Mouse (Mus musculus): ENCODE results near the gene Ubr3. TPM values are rescaled to one million over a fixed set of nuclear protein-coding genes. Genes with fewer than 3 reads are reported as not detected.

The Ubr3 gene
- 94.7 and 112 TPM in 2 replicates for total RNA-seq (2021)
- long read RNA-seq, full-length matches to known transcripts, result 4 of 13 reads
- long read RNA-seq, partial matches to known transcripts, result 6 of 13 reads
- long read RNA-seq, other reads (novel, unspliced or antisense), result 3 of 13 reads

DNA sequence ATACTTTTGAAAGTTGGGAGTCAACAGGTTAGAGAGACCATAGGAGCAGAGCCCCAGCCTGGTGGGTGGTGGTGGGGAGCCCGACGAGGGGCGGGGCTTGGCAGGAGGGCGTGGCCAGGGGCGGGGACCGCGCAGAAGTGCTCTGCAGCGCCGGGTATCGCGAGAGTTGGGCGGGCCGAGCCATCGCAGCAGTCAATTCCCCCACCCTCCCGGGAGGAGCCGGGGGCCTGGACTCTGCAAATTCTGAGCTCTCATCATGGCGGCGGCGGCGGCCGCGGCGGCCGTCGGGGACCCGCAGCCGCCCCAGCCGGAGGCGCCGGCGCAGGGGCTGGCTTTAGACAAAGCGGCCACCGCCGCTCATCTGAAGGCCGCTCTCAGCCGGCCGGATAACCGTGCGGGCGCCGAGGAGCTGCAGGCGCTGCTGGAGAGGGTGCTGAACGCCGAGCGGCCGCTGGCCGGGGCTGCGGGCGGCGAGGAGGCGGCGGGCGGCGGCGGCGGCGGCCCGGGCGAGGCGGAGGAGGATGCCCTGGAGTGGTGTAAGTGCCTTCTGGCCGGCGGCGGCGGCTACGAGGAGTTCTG, at the start of gene Ubr3:
Gene Ubr3, plus strand, starts transcription at position 208 of the 579 bp plus-strand sequence.
- peak; percentile 99 for DNase-seq

DNA sequence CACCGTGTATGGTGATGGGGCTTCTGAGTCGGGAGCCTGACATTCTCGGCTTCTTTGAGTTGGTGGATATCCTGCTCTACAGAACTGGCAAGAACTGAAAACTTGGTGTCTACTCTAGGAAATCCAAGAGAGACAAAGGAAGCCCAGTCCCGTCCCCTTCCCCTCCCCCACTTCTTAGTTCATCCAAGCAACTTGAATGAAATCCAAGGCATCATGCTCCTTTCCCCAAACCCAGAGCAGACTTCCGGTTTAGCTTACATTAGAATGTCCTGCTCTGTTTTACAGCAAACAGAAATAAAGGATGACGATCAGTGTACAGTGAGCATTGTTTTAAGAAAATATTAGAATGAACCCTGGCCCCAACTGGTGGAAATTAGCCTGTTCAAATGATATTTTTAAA, 47.8 kb upstream of the Ubr3 start:
- no peak for DNase-seq

DNA sequence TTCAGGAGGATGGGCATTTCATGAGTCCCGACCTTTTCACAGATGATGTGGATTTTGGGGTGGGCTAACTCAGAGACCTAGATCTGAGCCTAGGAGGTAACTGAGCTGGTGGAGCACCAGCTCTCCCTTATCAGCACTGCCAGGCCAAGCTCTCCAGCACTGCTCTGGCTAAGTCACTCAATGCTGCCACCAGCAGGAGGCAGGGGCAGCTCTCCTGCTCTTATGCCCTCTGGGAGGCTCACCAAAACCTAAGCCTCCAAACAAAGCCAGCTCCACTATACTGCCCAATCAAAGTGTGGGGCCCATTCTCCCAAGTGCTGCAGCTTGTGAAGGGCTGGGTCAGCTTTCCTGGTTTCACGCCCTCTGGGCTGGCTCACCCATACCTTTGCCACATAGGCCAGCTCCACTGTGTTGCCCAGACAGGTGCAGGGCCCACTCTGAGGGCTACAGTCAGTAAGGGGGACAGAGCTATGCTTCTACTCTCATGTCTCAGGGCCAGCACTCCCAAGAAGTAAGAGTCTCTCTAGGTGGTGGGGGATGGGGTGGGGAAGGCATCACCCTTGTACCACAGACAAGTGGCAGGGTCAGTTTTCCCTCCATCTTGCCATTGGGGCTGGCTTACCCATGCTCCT, 45.5 kb upstream of the Ubr3 start:
- no peak for DNase-seq

DNA sequence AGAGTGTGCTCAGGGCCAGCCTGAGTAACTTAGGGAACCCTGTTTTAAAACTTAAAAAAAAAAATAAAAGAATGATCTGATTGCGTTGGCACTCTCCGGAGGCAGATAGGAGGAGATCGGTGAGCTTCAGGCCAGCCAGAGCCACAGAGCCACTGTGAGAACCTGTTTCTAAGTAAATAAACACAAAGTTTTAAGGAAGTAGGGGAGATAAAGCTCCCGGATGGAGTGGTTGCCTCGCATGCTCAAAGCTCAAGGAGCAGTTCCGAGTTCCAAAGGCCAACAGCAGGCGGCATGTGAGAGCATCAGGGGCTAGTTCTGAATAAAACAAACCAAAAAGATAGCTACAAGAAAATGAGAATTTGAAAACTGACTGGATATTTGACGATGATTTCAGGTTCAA, 40.7 kb upstream of the Ubr3 start:
- no peak for DNase-seq

DNA sequence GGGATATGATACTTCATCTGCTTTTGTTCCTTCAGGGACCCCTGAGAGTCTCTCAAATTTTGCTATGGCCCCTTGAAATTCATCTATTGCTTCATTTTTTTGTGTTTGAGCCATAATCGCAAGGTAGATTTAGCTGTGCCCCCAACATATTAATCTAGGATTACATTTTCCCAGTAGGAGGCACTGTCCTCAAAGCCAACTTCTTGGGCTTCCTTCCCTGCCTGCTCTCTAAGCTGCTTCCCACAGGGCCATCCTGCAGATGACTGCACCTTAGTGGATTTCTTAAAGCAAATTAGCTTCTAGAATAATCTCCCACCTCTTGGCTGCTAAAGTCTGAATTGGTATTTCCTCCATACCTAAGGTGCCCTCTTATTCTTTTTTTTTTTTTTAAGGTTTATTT, 39.2 kb upstream of the Ubr3 start:
- no peak for DNase-seq

DNA sequence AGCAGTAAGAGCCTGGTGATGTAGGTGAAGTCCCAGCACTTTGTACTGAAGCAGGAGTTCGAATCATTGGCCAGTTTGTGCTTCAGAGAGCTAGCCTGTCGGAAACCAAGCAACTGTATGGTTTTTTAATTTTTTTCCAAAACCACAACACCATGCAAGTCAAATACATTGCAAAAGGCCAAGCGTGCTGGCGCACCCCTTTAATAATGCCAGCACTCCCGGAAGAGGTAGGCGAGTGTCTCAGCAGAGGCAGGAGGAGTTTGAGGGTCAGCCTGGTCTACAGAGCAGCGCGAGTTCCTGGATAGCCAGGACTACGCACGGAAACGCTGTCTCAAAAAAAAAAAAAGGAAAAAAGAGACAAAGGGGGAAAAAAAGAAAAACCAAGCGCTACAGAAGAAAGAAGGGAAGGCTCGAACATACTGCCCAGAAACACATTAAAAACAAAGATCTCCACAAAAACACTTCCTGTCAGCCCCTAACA, 36.0 kb upstream of the Ubr3 start:
- DNase-seq, result no peak

DNA sequence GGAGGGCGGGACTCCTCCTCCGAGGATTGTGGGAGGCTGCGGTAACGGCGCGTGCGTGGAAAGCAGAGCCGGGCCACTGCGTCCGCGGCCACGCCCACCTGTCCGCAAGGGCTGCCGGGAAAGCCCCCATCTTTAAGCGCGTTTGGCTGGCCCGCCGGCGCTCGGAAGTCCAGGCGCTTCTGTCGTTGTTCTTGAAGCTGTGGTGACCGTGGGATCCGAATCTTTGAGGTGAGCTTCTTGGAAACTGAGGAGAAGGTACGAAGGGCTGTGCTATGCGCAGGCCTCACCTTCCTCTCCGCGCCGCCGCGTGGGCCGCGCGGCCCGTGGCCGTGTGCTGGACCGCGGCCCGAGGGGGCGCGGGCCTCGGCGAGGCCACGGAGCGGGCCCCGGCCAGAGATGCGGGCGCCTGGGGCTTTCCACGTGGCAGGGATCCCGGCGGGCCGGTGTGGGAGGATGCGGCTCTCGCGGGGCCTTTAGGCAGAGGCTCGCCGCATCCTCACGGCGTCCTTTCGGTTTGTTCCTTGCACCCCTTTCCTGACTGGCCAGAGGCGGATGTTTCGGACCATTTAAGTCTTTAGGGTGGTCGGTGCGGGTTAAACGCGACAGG, 35.5 kb upstream of the Ubr3 start, which contains the start of gene Ssb:
Gene Ssb, plus strand, starts transcription at position 78 of the 607 bp plus-strand sequence.
- peak; percentile 95 for DNase-seq

DNA sequence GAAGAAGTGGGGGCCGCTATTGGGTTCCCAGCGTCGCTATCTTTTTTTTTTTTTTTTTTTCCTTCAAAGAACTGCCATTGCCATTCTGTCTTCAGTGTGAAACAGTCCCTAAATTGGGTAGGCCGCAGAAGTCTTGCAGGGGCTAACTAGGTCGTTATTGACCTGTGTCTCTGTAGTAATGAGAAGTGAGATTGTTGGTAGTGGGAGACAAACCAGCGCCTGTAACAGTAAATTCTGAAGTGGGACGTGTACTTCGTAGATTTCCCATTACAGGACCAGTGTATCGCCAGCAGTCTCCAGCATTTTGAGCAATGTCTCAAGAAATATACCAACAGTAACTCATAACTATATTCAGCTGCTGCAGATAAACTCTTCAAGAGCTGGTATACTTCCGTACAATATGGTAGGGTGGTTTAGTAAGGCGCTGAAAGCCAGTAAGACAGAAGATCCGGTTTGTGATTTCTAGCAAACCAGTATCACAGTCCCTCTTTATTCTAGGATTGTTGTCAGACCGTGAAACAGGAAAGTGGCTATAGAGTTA, 34.9 kb upstream of the Ubr3 start:
- DNase-seq, result no peak

DNA sequence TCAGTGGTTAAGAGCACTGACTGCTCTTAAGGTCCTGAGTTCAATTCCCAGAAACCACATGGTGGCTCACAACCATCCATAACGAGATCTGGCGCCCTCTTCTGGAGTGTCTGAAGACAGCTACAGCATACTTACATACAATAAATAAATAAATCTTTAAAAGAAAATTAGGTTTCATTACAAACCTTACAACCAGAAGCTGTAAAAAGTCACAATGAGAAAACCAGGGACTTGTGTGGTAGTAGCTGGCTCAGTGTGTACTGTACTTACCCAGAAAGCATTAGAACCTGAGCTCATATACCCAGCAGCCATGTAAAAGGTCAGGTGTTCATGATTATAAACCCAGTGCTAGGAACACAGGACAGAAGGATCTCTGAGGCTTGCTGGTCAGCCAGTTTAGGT, 13.1 kb upstream of the Ubr3 start:
- no peak for DNase-seq

DNA sequence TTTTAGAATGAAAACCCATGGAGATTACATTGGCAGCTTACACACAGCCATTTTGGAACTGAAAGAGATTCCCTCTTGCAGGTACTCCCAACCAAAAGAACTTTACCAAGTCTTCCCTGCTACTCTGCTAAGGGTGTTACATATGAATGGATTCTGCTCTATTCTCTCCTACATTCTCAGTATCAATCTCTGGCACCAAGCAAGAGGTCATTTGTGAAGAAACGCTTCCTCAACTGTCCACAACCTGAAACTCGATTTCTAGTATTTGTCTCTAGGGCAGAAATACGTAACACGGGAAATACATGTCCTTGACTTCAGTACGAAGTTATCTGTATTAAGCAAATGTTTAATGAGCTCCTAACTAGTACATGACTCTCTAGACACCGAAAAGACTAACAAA, 12.5 kb upstream of the Ubr3 start:
- no peak for DNase-seq

DNA sequence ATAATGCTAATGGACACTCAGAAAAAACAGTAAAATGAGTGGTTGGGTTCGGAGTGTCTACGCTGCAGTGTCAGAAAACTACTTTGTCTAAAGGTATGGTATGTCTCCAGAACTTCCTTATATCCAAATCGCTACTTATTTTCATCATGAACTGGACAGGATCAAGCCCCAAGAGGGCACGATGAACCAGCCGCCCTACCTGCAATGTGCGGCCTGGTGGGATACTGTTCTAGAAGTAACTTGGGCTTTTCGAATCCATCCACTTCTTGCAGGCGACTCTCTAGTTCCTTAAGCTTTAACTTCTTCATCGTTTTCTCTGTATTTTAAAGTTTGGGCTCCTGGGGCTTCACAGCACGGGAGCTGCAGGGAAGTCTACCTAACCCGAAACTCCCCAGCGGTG, 12.0 kb upstream of the Ubr3 start:
- DNase-seq, result peak; percentile 11

DNA sequence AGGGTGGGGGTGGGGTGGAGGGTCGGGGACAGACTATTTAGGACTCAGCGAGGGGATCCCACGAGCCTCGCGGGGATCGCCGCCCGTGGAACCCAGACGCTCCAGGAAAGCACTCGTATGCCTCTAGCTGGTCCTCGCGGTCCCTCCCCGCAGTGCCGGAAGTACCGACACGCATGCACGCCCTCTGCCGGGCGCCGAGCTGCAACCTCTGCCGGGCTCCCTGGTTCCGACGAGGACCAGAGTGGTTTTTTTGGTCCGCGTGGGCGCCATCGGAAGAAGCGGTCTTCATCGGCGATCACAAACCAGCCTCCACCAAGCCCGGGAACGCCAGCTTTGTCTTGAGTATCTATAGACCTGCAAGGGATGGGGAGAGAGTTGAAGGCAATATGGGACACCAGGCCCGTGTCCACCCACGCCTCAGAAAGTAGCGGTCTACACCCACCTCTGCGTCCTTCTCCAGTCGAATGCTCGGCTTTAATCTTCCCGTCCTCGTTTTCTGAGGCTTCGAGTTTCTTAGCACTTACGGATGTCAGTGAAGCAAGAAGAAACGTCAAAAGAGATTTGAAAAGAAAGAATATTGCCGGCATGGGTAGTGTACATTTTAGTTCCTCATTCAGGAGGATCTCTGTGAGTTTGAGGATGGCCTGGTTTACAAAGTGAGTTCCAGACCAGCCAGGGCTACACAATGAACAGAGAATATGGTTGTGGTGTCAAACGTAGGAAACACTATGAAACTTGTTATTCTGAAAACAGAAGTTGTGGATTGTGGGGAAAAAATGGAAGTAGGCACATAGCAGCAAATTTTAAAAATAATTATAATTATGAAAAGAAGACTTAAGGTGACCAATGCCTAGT, 11.4 kb upstream of the Ubr3 start, which contains the start of gene Mettl5:
Gene Mettl5, minus strand, starts transcription at position 165 of the 855 bp plus-strand sequence.
- peak; percentile 89 for DNase-seq

DNA sequence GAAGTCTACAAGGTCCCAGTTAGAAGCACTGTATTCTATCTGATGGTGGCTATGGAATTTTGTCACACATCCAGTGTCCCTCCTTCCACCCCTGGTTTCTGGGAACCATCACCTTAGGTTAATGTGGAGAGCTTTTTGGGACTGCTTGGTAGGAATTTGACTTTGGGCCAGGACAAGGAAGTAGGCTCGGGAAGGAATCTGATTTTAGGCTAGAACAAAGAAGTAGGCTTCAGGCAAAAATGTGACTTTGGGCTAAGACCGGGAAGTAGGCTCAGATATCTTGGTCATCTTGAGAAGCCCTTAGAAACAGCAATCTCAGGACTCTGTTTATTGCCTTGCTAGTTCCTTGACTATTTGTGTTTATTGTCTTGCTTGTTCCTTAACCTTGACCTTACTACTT, 8.1 kb upstream of the Ubr3 start:
- DNase-seq, result no peak

DNA sequence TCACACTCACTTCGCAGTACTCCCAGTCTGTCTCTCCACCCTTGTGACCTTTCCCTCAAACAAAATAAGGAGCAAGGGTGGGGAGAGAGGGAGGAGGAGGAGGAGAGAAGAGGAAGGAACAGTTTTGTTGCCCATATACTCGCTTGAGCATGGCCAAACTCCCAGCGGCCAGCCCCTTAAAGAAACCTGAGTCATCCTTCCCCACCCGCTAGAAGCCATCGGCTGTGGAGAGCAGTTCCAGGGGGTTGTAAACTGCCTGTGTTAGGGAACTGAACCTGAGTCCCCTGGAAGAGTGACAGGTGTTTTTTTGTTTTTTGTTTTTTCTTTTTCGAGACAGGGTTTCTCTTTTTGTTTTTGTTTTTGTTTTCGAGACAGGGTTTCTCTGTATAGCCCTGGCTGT, 6.2 kb upstream of the Ubr3 start:
- DNase-seq, result no peak

DNA sequence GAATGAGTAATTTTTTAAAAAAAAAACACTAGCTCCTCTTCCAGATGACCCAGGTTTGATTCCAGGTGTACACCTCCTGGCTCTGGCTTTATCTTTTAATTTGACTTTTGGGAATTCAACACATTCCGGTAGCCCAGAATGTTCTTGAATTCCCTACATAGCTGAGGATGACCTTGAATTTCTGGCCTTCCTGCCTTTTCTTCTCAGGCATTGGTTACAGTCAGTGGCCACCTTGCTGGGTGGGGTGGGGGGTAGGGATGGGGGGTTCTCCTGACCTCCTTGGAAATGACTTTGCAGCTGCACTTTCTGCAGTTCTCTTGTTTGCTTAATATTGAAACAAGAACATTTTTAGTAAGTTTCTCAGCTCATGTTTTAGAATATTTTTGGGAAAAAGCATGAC, 3.9 kb upstream of the Ubr3 start:
- no peak for DNase-seq

DNA sequence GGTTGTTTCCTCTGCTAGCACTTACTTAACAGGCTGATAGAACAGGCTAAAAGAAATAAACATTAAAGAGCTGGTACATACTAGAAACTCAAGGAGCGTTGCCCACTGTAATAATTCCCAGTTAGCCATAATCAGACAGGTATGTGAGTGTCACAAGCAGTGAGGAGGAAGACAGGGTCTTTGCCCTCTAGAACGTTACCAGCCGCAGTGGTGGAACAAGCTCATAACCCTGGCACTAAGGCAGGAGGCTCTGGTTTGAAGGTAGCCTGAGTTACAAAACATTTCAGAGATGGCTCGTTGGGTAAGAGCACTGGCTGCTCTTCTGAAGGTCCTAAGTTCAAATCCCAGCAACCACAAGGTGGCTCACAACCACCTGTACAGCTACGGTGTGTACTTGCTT, 3.2 kb upstream of the Ubr3 start:
- DNase-seq, result no peak

DNA sequence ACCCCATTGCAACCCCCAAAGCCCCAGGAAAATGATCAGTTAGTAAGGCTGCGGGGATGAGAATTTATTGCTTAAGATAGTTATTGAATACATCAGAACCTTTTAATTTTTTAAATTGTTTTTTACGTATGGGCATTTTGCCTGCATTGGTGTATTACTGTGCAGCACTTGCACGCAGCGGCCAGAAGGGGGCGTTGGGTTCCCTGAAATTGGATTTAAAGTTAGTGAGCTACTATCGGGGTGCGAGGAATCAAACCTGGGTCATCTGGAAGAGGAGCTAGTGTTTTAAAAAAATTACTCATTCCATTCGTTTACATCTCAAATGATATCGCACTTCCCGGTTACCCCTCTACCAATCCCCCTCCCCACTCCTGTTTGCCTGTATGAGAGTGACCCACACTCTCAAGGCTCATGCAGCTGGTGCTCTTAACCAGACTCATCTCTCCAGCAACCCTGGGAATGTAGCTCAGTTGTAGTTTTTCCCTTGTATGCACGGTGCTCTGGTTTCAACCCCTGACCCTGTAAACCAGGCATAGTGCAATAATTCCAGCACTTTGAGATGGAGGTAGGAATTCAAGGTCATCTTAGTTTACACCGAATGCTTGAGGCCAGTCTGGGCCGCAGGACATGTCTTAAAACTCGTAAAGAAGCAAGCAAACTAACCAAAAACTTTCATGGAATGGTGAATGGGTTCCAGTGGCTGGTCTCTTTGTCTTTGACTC, 1.4 kb upstream of the Ubr3 start:
- DNase-seq, result no peak

DNA sequence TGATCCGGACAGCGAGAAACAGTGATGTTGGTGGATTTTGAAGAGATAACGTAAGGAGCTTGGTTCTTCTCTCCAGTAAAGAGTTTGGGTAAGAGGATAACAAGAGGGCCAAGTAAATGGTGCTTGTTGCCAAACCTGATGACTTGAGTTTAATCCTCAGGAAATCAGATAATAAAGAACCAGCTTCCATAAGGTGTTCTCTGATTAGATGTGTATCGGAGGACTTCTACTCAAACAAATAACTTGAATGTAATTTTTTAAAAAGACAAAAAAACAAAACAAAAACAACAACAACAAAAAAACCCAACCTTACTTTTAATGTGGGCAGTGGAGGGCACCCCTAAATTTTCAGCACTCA, 843 bp upstream of the Ubr3 start:
- no peak for DNase-seq

DNA sequence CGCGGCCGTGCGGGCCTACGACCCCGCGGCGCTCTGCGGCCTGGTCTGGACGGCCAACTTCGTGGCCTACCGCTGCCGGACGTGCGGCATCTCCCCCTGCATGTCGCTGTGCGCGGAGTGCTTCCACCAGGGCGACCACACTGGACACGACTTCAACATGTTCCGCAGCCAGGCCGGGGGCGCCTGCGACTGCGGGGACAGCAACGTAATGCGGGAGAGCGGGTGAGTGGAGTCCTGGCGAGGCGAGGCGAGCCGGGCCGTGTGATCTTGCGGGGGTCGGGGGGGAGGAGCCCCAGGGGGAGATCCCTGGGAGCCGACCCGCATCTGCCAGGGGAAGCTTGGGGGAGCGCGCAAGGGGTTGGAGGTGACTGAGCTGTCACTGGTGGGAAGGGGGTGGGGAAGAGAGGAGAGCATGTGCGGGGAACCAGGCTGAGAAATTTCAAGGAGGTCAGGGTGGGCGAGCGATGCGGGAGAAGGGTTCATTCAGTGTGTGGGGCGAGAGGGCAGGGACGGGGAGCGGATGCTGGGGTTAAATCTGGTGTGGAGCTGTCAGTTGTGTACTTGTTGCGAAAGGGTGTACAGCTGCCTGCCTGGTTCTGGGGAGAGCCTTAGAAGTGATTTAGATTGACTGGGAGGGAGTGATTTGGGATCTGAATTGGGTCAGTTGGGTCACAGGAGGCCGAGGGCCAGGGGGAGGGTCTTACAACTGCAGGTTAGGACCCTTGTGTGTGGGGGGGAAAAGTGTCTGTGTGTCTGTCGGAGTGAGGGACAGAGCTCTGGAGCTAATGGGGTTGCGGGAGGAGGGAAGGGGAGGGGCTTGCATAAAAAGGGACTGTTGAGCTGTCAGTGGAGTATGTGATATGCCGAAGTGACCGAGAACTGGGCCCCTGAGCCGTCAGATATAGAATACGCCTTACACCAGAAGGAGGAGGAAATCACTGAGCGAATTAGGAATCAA, 851 bp downstream of the Ubr3 start:
- peak; percentile 49 for DNase-seq

DNA sequence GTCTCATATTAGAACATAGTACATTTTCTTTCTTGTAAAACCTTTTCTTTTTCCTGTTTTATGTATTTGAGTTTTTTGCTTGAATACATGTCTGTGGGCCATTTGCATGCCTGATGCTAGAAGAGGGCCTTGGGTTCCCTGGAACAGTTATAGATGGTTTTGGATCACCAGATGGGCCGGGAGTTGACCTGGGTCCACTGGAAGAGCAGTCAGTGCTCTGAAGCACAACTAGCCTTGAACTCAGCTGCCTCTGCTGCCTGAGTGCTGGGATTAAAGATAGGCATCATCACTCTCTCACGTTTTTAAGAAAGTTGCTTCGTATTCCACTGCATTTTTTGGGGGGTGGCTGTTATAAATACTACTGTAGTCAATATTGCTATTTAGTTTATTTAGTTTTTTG, 6.5 kb downstream of the Ubr3 start:
- DNase-seq, result no peak

Measured in adrenal gland, postnatal 25 days (tissue).